Mouse (Mus musculus) hindbrain, embryonic 12.5 days (tissue): ENCODE results near the gene St8sia1. TPM values are rescaled to one million over a fixed set of nuclear protein-coding genes. Genes with fewer than 3 reads are reported as not detected.

Experiments
- ATAC-seq: fragments of 200-750 bp; cut with Nextera tagmentation; 2 replicates; pipeline ENCODE4 v1.8.0; 2017; ENCODE audit warnings: moderate TSS enrichment; ENCODE audit not compliant: low FRiP score
- H3K27ac ChIP-seq: fragments of 300-500 bp; sonication (generic); 2 replicates; pipeline ENCODE4 v1.5.1; 2016; ENCODE audit warnings: mild to moderate bottlenecking
- H3K27me3 ChIP-seq: fragments of 300-500 bp; sonication (generic); 2 replicates; pipeline ENCODE4 v1.6.1; 2016; ENCODE audit warnings: mild to moderate bottlenecking
- H3K36me3 ChIP-seq: fragments of 300-500 bp; sonication (generic); 2 replicates; pipeline ENCODE4 v1.6.1; 2016; ENCODE audit warnings: mild to moderate bottlenecking
- H3K4me1 ChIP-seq: fragments of 300-500 bp; sonication (generic); 2 replicates; pipeline ENCODE4 v1.6.1; 2016
- H3K4me2 ChIP-seq: fragments of 300-500 bp; sonication (generic); replicated peaks from 2 replicates; pipeline ENCODE4 v1.6.1; 2016; ENCODE audit warnings: mild to moderate bottlenecking
- H3K4me3 ChIP-seq: fragments of 300-500 bp; sonication (generic); 2 replicates; pipeline ENCODE4 v1.5.1; 2016; ENCODE audit warnings: mild to moderate bottlenecking
- H3K9ac ChIP-seq: fragments of 300-500 bp; sonication (generic); 2 replicates; pipeline ENCODE4 v1.6.1; 2016; ENCODE audit warnings: mild to moderate bottlenecking, moderate library complexity
- H3K9me3 ChIP-seq: fragments of 300-500 bp; sonication (generic); replicated peaks from 2 replicates; pipeline ENCODE4 v1.6.1; 2016; ENCODE audit warnings: mild to moderate bottlenecking
- WGBS: fragments of 180-500 bp; shearing (Covaris S2); methylation state at CpG from one replicate; pipeline ENCODE4 v1.1.7; 2016; 5-methylcytosine and 5-hydroxymethylcytosine counted together
- polyA plus RNA-seq: library from polyadenylated mRNA; unstranded; fragments of >200 nt; fragmentation: Nextera tagmentation; extraction: Ambion mirVana; gene quantifications from 2 replicates; pipeline ENCODE4 v1.2.1, GENCODE M21; 2016

St8sia1 gene
- polyA plus RNA-seq, 1 experiment from 2014 or later = 9.1 TPM

GRCm38 (mm10) chr6:142938074-142938473, 26.2 kb downstream of the St8sia1 start:
- Histone ChIP-seq H3K27me3 (no peaks in the 10 kb centered on the region), H3K9me3 (no peaks in the 10 kb centered on the region), H3K9ac (no peak overlapping the region), H3K4me2 (no peak overlapping the region), H3K4me3 (no peak overlapping the region), H3K36me3 (no peaks in the 10 kb centered on the region), H3K27ac (no peak overlapping the region), H3K4me1 (peaks cover 14% of the 10 kb centered on the region)
- ATAC-seq = no peak

- Histone ChIP-seq H3K4me3 (no peak overlapping the region), H3K27me3 (no peaks in the 10 kb centered on the region), H3K27ac (peak overlapping the region; percentile 3; the same call in 1 of the 2 replicates), H3K9me3 (no peaks in the 10 kb centered on the region), H3K36me3 (no peaks in the 10 kb centered on the region), H3K4me1 (no peaks in the 10 kb centered on the region), H3K4me2 (no peak overlapping the region), H3K9ac (no peak overlapping the region)
- ATAC-seq = no peak
- WGBS = 88% methylated on average over 6 of the region's 6 CpGs
These were observed 31.7 kb downstream of the St8sia1 start for GRCm38 (mm10) chr6:142932582-142932981.

GRCm38 (mm10) chr6:142932144-142932543, 32.1 kb downstream of the St8sia1 start:
- WGBS = 75% methylated on average over 9 of the region's 9 CpGs
- H3K27ac ChIP-seq = peak overlapping the region; percentile 3; the same call in 1 of the 2 replicates

GRCm38 (mm10) chr6:142928551-142929309, 35.5 kb downstream of the St8sia1 start:
- Histone ChIP-seq H3K27ac (no peak overlapping the region), H3K9ac (no peak overlapping the region), H3K4me1 (no peaks in the 10 kb centered on the region), H3K4me2 (no peak overlapping the region), H3K36me3 (no peaks in the 10 kb centered on the region), H3K4me3 (no peak overlapping the region), H3K27me3 (no peaks in the 10 kb centered on the region), H3K9me3 (no peaks in the 10 kb centered on the region)
- no peak for ATAC-seq
- WGBS = 89% methylated on average over 16 of the region's 16 CpGs

More at GRCm38 (mm10) chr6:142932144-142932543, 32.1 kb downstream of the St8sia1 start:
- no peak overlapping the region for H3K9ac ChIP-seq
- no peaks in the 10 kb centered on the region for H3K36me3 ChIP-seq
- H3K27me3 ChIP-seq = no peaks in the 10 kb centered on the region
- H3K4me1 ChIP-seq = no peaks in the 10 kb centered on the region
- H3K4me3 ChIP-seq = no peak overlapping the region
- no peak overlapping the region for H3K4me2 ChIP-seq
- no peak for ATAC-seq
- no peaks in the 10 kb centered on the region for H3K9me3 ChIP-seq

- Histone ChIP-seq H3K27ac (no peak overlapping the region), H3K27me3 (no peaks in the 10 kb centered on the region), H3K9ac (no peak overlapping the region), H3K9me3 (no peaks in the 10 kb centered on the region), H3K4me2 (no peak overlapping the region), H3K4me1 (no peaks in the 10 kb centered on the region), H3K36me3 (no peaks in the 10 kb centered on the region), H3K4me3 (no peak overlapping the region)
- no peak for ATAC-seq
- 93% methylated on average over 9 of the region's 9 CpGs for WGBS
These were observed 37.2 kb downstream of the St8sia1 start for GRCm38 (mm10) chr6:142926901-142927605.

GRCm38 (mm10) chr6:142925921-142926320, 38.3 kb downstream of the St8sia1 start:
- WGBS = 69% methylated on average over 5 of the region's 5 CpGs
- Histone ChIP-seq H3K27me3 (no peaks in the 10 kb centered on the region), H3K36me3 (no peaks in the 10 kb centered on the region), H3K9ac (no peak overlapping the region), H3K4me3 (no peak overlapping the region), H3K9me3 (no peaks in the 10 kb centered on the region), H3K4me1 (no peaks in the 10 kb centered on the region), H3K4me2 (no peak overlapping the region), H3K27ac (no peak overlapping the region; the same call in 1 of the 2 replicates)
- ATAC-seq = no peak

- Histone ChIP-seq H3K27ac (no peak overlapping the region), H3K36me3 (no peaks in the 10 kb centered on the region), H3K27me3 (no peaks in the 10 kb centered on the region), H3K9me3 (no peaks in the 10 kb centered on the region), H3K4me3 (no peak overlapping the region), H3K9ac (no peak overlapping the region), H3K4me2 (no peak overlapping the region), H3K4me1 (no peaks in the 10 kb centered on the region)
- no peak for ATAC-seq
- WGBS = 90% methylated on average over 3 of the region's 3 CpGs
These were observed 38.9 kb downstream of the St8sia1 start for GRCm38 (mm10) chr6:142925374-142925773.

- Histone ChIP-seq H3K4me1 (0 out of 2 replicates have a peak, but pooled peaks cover 2% of the 10 kb centered on the region), H3K27ac (no peak overlapping the region), H3K4me2 (no peak overlapping the region), H3K9ac (no peak overlapping the region), H3K4me3 (no peak overlapping the region), H3K36me3 (no peaks in the 10 kb centered on the region), H3K27me3 (no peaks in the 10 kb centered on the region), H3K9me3 (no peaks in the 10 kb centered on the region)
- WGBS = 82% methylated on average over 5 of the region's 5 CpGs
- ATAC-seq = no peak
These were observed 43.4 kb downstream of the St8sia1 start for GRCm38 (mm10) chr6:142920901-142921300.

- H3K4me1 ChIP-seq = 0 out of 2 replicates have a peak, but pooled peaks cover 2% of the 10 kb centered on the region
- H3K4me3 ChIP-seq = no peak overlapping the region
- no peaks in the 10 kb centered on the region for H3K9me3 ChIP-seq
- H3K27me3 ChIP-seq = no peaks in the 10 kb centered on the region
- no peak for ATAC-seq
- 87% methylated on average over 6 of the region's 6 CpGs for WGBS
- no peak overlapping the region for H3K4me2 ChIP-seq
- no peak overlapping the region for H3K27ac ChIP-seq
- no peaks in the 10 kb centered on the region for H3K36me3 ChIP-seq
- no peak overlapping the region for H3K9ac ChIP-seq
These were observed 45.6 kb downstream of the St8sia1 start for GRCm38 (mm10) chr6:142918691-142919090.

GRCm38 (mm10) chr6:142917471-142917901, 46.8 kb downstream of the St8sia1 start:
- no peaks in the 10 kb centered on the region for H3K9me3 ChIP-seq
- 0 out of 2 replicates have a peak, but pooled peaks cover 2% of the 10 kb centered on the region for H3K4me1 ChIP-seq
- H3K9ac ChIP-seq = no peak overlapping the region
- H3K27me3 ChIP-seq = no peaks in the 10 kb centered on the region
- 64% methylated on average over 13 of the region's 13 CpGs for WGBS
- no peak overlapping the region for H3K4me2 ChIP-seq
- H3K36me3 ChIP-seq = no peaks in the 10 kb centered on the region
- no peak overlapping the region for H3K27ac ChIP-seq
- 0 out of 2 replicates have a peak, but pooled peaks have one; percentile 18 for ATAC-seq
- no peak overlapping the region for H3K4me3 ChIP-seq

- Histone ChIP-seq H3K9ac (no peak overlapping the region), H3K4me2 (no peak overlapping the region), H3K27ac (no peak overlapping the region), H3K36me3 (no peaks in the 10 kb centered on the region), H3K27me3 (no peaks in the 10 kb centered on the region), H3K4me3 (no peak overlapping the region), H3K9me3 (no peaks in the 10 kb centered on the region), H3K4me1 (0 out of 2 replicates have a peak, but pooled peaks cover 2% of the 10 kb centered on the region)
- no peak for ATAC-seq
- WGBS = 88% methylated on average over 11 of the region's 11 CpGs
These were observed 47.8 kb downstream of the St8sia1 start for GRCm38 (mm10) chr6:142916271-142916941.

- Histone ChIP-seq H3K27me3 (no peaks in the 10 kb centered on the region), H3K9ac (no peak overlapping the region), H3K9me3 (no peaks in the 10 kb centered on the region), H3K4me3 (no peak overlapping the region), H3K27ac (no peak overlapping the region), H3K4me1 (0 out of 2 replicates have a peak, but pooled peaks cover 2% of the 10 kb centered on the region), H3K36me3 (peaks cover 8% of the 10 kb centered on the region; the same call in 1 of the 2 replicates), H3K4me2 (no peak overlapping the region)
- 90% methylated on average over 5 of the region's 5 CpGs for WGBS
- no peak for ATAC-seq
These were observed 48.8 kb downstream of the St8sia1 start for GRCm38 (mm10) chr6:142915464-142915863.
